Mouse (Mus musculus) MEL (cell line): ENCODE results near the gene C1ql1. TPM values are rescaled to one million over a fixed set of nuclear protein-coding genes. Genes with fewer than 3 reads are reported as not detected.

Experiments
- DNase-seq: peaks from one replicate; pipeline ENCODE4 v3.0.0; 2011; ENCODE audit warnings: low read depth, low spot score
- H3K27ac ChIP-seq: 2 replicates; pipeline ENCODE4 v1.5.1; 2012; ENCODE audit warnings: low read depth, mild to moderate bottlenecking, control low read depth, low read length, moderate library complexity; ENCODE audit not compliant: control insufficient read depth
- H3K27me3 ChIP-seq, 2 experiments: fragments of 150-350 bp in 1 of 2; sonication (generic) in 1 of 2; 2 replicates each; pipeline ENCODE4 v1.6.1; 2012; ENCODE audit warnings: low read length in 2 of 2, mild to moderate bottlenecking in 2 of 2, improper control_type of control experiment in 1 of 2, moderate library complexity in 1 of 2; ENCODE audit not compliant: insufficient read depth in 2 of 2, control insufficient read depth in 1 of 2
- H3K36me3 ChIP-seq, 2 experiments: 2 replicates each; pipeline ENCODE4 v1.6.1; 2012 to 2014; ENCODE audit warnings: low read length in 2 of 2, improper control_type of control experiment in 1 of 2, inconsistent platforms in 1 of 2, mild to moderate bottlenecking in 1 of 2; ENCODE audit not compliant: insufficient read depth in 2 of 2, control insufficient read depth in 1 of 2
- H3K4me1 ChIP-seq, 2 experiments: fragments of 150-350 bp in 1 of 2; sonication (generic) in 1 of 2; 2 replicates each; pipeline ENCODE4 v1.6.1; 2012; ENCODE audit warnings: low read length in 2 of 2, improper control_type of control experiment in 1 of 2, mild to moderate bottlenecking in 1 of 2; ENCODE audit not compliant: insufficient read depth in 2 of 2, control insufficient read depth in 1 of 2
- H3K4me3 ChIP-seq, 2 experiments: fragments of 150-350 bp in 1 of 2; sonication (generic) in 1 of 2; 2 replicates each; pipeline ENCODE4 v1.5.1; 2012; ENCODE audit warnings: low read depth in 2 of 2, low read length in 2 of 2, mild to moderate bottlenecking in 2 of 2, moderate library complexity in 2 of 2, control low read depth in 1 of 2, improper control_type of control experiment in 1 of 2; ENCODE audit not compliant: control insufficient read depth in 1 of 2, insufficient read depth in 1 of 2
- H3K79me2 ChIP-seq: 2 replicates; pipeline ENCODE4 v1.6.1; 2012; ENCODE audit warnings: mild to moderate bottlenecking, low read length, moderate library complexity; ENCODE audit not compliant: control insufficient read depth, poor library complexity, insufficient read depth
- H3K9ac ChIP-seq: 2 replicates; pipeline ENCODE4 v1.6.1; 2012; ENCODE audit warnings: low read depth, mild to moderate bottlenecking, control low read depth, low read length, moderate library complexity; ENCODE audit not compliant: control insufficient read depth, poor library complexity, severe bottlenecking
- H3K9me3 ChIP-seq: fragments of 150-350 bp; sonication (generic); replicated peaks from 2 replicates; pipeline ENCODE4 v1.6.1; 2012; ENCODE audit warnings: mild to moderate bottlenecking, low read length, improper control_type of control experiment, moderate library complexity; ENCODE audit not compliant: insufficient read depth
- BHLHE40 ChIP-seq: IDR thresholded peaks from 2 replicates; pipeline ENCODE4 v1.6.1; 2012; ENCODE audit warnings: low read depth, mild to moderate bottlenecking, inconsistent platforms, low read length, improper control_type of control experiment, borderline replicate concordance
- CHD1 ChIP-seq: IDR thresholded peaks from 2 replicates; pipeline ENCODE4 v1.6.1; 2012; ENCODE audit warnings: low read depth, mild to moderate bottlenecking, inconsistent platforms, low read length, improper control_type of control experiment
- CHD2 ChIP-seq: IDR thresholded peaks from 2 replicates; pipeline ENCODE4 v1.6.1; 2011; ENCODE audit warnings: low read length, improper control_type of control experiment
- E2F4 ChIP-seq: IDR thresholded peaks from 2 replicates; pipeline ENCODE4 v1.6.1; 2011; ENCODE audit warnings: low read depth, low read length, improper control_type of control experiment, borderline replicate concordance
- ETS1 ChIP-seq: IDR thresholded peaks from 2 replicates; pipeline ENCODE4 v1.6.1; 2012; ENCODE audit warnings: low read depth, mild to moderate bottlenecking, inconsistent platforms, low read length, improper control_type of control experiment, moderate library complexity
- GABPA ChIP-seq: IDR thresholded peaks from 2 replicates; pipeline ENCODE4 v1.6.1; 2012; ENCODE audit warnings: low read depth, mild to moderate bottlenecking, inconsistent platforms, low read length, improper control_type of control experiment, moderate library complexity
- GATA1 ChIP-seq: IDR thresholded peaks from 2 replicates; pipeline ENCODE4 v1.6.1; 2011; ENCODE audit warnings: low read depth, low read length, improper control_type of control experiment
- KAT2A ChIP-seq: conservative IDR thresholded peaks from 2 replicates; pipeline ENCODE4 v1.6.1; 2012; ENCODE audit warnings: low read depth, low read length, improper control_type of control experiment, inconsistent platforms
- MAX ChIP-seq: IDR thresholded peaks from 2 replicates; pipeline ENCODE4 v1.6.1; 2011; ENCODE audit warnings: low read length, improper control_type of control experiment
- MXI1 ChIP-seq: IDR thresholded peaks from 2 replicates; pipeline ENCODE4 v1.6.1; 2011; ENCODE audit warnings: mild to moderate bottlenecking, low read depth, low read length, improper control_type of control experiment
- MYB ChIP-seq: IDR thresholded peaks from 2 replicates; pipeline ENCODE4 v1.6.1; 2011; ENCODE audit warnings: mild to moderate bottlenecking, low read depth, low read length, improper control_type of control experiment
- MYC ChIP-seq: IDR thresholded peaks from 2 replicates; pipeline ENCODE4 v1.6.1; 2011; ENCODE audit warnings: low read depth, mild to moderate bottlenecking, low read length, improper control_type of control experiment, moderate library complexity
- RAD21 ChIP-seq: IDR thresholded peaks from 2 replicates; pipeline ENCODE4 v1.6.1; 2011; ENCODE audit warnings: mild to moderate bottlenecking, low read depth, low read length, improper control_type of control experiment
- SIN3A ChIP-seq: IDR thresholded peaks from 2 replicates; pipeline ENCODE4 v1.6.1; 2012; ENCODE audit warnings: low read length, improper control_type of control experiment, inconsistent platforms
- TAL1 ChIP-seq: IDR thresholded peaks from 2 replicates; pipeline ENCODE4 v1.6.1; 2012; ENCODE audit warnings: mild to moderate bottlenecking, inconsistent platforms, low read length, moderate library complexity, mixed read lengths
- USF2 ChIP-seq, 2 experiments: IDR thresholded peaks; 2 replicates each; pipeline ENCODE4 v1.6.1; 2011 to 2012; ENCODE audit warnings: improper control_type of control experiment in 2 of 2, low read length in 2 of 2, borderline replicate concordance in 1 of 2, inconsistent platforms in 1 of 2, low read depth in 1 of 2, mild to moderate bottlenecking in 1 of 2; ENCODE audit not compliant: insufficient read depth in 1 of 2
- ZKSCAN1 ChIP-seq: IDR thresholded peaks from 2 replicates; pipeline ENCODE4 v1.6.1; 2012; ENCODE audit warnings: low read depth, mild to moderate bottlenecking, inconsistent platforms, low read length, improper control_type of control experiment, moderate library complexity
- ZNF384 ChIP-seq: IDR thresholded peaks from 2 replicates; pipeline ENCODE4 v1.6.1; 2012; ENCODE audit warnings: low read depth, mild to moderate bottlenecking, inconsistent platforms, low read length, improper control_type of control experiment
- polyA plus RNA-seq, 2 experiments: library from polyadenylated mRNA; stranded (reverse) in 1 of 2; unstranded in 1 of 2; fragments of >175 nt in 1 of 2; fragments of >200 nt in 1 of 2; gene quantifications; 2 replicates each; pipeline versions ENCODE4 v1.2.1 to v1.2.4; 2012; ENCODE audit warnings: low replicate concordance in 2 of 2, low read depth in 1 of 2; ENCODE audit not compliant: insufficient read length in 2 of 2, insufficient read depth in 1 of 2, missing spikeins in 1 of 2
- total RNA-seq: library from RNA; depleted of rRNA; stranded (reverse); fragments of 300-350 nt; gene quantifications from 2 replicates; pipeline ENCODE4 v1.2.3, GENCODE M21; 2012

The C1ql1 gene
- total and polyA plus RNA-seq, 3 experiments = not detected

DNA sequence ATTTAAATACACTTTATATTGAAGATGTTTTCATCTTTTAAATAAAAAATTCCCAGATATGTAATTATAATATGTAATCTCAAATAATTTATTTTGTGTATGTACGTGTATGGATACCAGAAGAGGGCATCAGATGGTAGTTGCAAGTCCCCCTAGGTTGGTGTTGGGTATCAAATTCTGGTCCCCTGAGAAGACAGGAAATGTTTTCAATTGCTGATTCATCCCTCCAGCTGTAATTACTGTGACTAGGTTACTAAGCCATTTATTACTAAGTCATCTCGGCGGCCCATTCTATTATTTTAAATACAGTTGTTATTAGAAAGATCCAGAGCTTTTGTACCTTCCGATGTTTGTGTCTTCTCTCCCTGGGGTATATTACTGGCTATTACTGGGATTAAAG, 28.4 kb downstream of the C1ql1 start:
- H3K4me1 ChIP-seq = peaks cover 0 to 2% of the 10 kb centered on the region in 2 experiments; a peak in 2 of 4 replicates
- peaks cover 4 to 28% of the 10 kb centered on the region in 2 experiments for H3K36me3 ChIP-seq
- peaks cover 38% of the 10 kb centered on the region for H3K79me2 ChIP-seq
- no peak overlapping the region for H3K4me3 ChIP-seq
- no peak overlapping the region for H3K9ac ChIP-seq
- TF ChIP-seq GABPA (no peak), MXI1 (no peak), GATA1 (no peak), E2F4 (no peak), ETS1 (peak; percentile 29; the same call in 1 of the 2 replicates), SIN3A (no peak)
- H3K27me3 ChIP-seq = no peaks in the 10 kb centered on the region
- H3K27ac ChIP-seq = no peak overlapping the region
- DNase-seq = peak; percentile 23
- no peaks in the 10 kb centered on the region for H3K9me3 ChIP-seq

GRCm38 (mm10) chr11:102915380-102915779, 31.1 kb downstream of the C1ql1 start:
- Histone ChIP-seq H3K36me3 (peaks cover 2 to 29% of the 10 kb centered on the region in 2 experiments; a peak in 3 of 4 replicates), H3K27me3 (no peaks in the 10 kb centered on the region), H3K79me2 (peaks cover 11% of the 10 kb centered on the region), H3K9me3 (no peaks in the 10 kb centered on the region), H3K4me1 (no peaks in the 10 kb centered on the region; a peak in 1 of 4 replicates), H3K4me3 (no peak overlapping the region), H3K9ac (no peak overlapping the region), H3K27ac (no peak overlapping the region)
- DNase-seq = no peak
- TF ChIP-seq CHD1 = no peak
- no peak for TF ChIP-seq ETS1
- TF ChIP-seq MYB = no peak
- TF ChIP-seq GABPA = no peak

GRCm38 (mm10) chr11:102911376-102911775, 35.1 kb downstream of the C1ql1 start:
- TF ChIP-seq MAX (no peak), ZNF384 (no peak), CHD2 (no peak), ZKSCAN1 (no peak), MYC (no peak), KAT2A (no peak), BHLHE40 (no peak), USF2 (IDR thresholded peaks at IDR 0.05; ENCODE audit: borderline replicate concordance in 1 of 2, insufficient read depth in 1 of 2, low read depth in 1 of 2, low read length in 2 of 2) (no peak), TAL1 (no peak), GABPA (no peak), RAD21 (no peak)
- no peak overlapping the region for H3K27ac ChIP-seq
- no peak overlapping the region for H3K4me3 ChIP-seq
- no peaks in the 10 kb centered on the region for H3K27me3 ChIP-seq
- DNase-seq = no peak
- no peaks in the 10 kb centered on the region for H3K4me1 ChIP-seq
- no peaks in the 10 kb centered on the region for H3K79me2 ChIP-seq
- no peak overlapping the region for H3K9ac ChIP-seq
- peaks cover 0 to 36% of the 10 kb centered on the region in 2 experiments; a peak in 2 of 4 replicates for H3K36me3 ChIP-seq
- H3K9me3 ChIP-seq = no peaks in the 10 kb centered on the region
